Mouse (Mus musculus) cerebellum, adult 18-20 months (tissue): Measurements from ENCODE around the gene Mapre1.

Experiments
- DNase-seq, 2 experiments: peaks; one replicate each; pipeline ENCODE4 v3.0.0; 2021

Mapre1 gene

DNA sequence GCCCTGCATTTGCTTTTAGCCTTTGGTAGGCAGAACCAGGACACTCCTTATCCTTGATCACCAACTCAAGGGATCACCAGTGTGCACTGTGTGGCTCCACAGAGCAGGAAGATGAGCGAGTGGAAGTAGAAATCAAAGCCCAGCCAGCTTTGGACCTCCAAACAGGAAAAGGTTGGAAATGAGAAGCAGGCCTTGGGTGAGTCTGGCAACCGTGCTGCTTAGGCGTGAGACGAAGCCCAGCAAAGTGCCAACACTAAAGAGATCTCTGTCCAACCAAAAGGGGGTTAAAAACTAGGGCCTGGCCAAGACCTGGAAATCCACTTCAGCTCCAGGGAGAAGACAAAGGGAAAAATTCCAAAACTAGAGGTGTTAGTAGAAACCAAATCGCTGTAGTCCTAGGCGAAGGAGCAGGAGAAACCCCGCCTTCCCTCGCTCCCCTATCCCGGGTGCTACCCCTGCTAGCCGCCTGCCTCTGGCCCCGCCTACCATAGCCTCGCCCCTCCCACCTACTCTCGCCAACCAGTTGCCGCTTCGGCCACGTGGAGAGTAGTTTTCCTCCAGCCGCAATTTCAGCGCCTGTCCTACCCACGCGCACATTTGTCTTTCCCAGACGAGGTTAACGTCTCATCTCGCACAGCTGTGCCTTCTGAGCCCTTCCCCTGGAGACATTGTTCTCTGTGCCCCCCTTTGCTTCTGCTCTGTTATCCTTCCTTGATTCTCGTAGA is 37.7 kb downstream of the Mapre1 start:
- peak; percentile 32 to 48 for DNase-seq

DNA sequence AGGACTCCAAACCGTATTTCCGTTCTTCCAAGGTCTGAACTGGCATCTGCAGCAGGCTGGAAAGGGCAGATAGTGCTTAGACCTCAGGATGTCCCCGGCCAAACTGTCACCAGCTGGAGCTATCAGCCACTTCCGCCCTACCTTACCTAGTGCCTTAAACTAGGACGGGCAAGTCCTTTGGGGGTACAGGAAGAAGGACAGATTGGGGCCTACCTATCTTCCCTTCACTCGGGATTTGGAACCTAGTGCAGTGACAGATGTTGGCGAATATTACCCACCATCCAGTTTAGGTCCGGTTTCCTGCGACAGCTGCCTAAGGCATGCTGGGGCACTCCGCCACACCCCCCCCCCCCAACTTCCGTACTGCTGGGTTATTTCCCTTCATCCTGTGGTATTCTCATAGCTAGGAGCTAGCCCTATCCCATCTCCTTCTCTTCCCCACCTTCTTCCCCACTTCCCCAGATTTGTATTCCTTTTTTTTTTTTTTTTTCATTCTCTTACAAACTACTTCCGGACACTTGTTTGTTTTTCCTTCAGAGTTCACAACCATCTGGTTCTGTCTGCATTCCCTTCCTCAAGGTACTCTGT is 38.4 kb downstream of the Mapre1 start, which contains the start of gene Efcab8:
TSS of gene Efcab8 (plus strand) at position 538 of the 588 bp plus-strand sequence.
- DNase-seq, result no peak

DNA sequence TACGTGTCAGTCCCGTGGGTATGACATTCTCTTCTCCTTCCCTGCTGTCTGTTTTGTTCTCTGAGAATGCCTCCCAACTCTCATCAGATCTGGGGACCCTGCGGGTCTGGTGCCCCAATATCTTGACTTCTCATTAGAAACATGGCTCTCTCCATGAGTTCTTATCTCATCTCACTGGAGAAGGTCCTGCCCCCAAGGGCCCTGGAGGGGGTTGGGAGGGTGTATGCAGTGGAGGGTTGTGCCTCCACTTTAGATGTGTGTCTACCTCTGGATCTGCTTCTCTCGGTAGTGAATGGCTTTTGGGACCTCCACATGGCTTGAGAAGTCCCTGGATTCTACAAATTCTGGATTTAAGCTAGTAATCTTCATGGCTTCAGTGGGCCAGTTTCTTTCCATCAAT is 40.1 kb downstream of the Mapre1 start:
- DNase-seq, result no peak

DNA sequence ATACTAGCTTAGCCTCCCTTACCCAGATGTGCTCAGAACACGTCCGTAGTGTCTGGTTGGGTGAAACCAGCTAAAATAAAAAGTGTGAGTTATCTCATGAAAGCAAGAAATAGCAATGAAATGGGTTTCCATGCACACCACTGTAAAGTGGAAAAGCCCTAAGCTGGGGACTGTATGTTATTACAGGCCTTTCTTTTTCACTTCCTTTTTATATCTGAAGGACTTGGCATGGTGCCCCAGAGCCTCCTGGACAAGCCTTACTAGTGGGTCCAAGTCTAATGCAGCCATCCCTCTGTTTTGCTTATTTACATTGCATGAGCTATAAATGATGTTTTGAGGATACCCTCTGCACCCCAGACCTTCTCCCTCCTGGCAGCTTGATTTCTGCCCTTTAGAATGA is 43.6 kb downstream of the Mapre1 start:
- DNase-seq, result no peak

DNA sequence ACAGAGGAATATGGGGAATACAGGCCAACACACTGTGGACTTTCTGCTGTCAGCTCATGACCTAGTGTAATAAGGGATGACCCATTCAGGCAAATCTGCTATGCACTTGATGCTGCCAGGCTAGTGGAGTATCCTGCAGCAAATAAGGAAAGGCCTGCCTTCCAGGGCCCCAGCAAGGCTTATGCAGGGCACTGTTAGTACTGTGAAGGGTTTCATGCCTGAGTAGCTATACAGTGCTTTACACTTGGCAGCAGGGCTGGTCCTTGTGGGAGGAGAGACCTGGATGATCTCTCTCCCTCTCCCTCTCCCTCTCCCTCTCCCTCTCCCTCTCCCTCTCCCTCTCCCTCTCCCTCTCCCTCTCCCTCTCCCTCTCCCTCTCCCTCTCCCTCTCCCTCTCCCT is 52.3 kb downstream of the Mapre1 start:
- DNase-seq, result no peak

DNA sequence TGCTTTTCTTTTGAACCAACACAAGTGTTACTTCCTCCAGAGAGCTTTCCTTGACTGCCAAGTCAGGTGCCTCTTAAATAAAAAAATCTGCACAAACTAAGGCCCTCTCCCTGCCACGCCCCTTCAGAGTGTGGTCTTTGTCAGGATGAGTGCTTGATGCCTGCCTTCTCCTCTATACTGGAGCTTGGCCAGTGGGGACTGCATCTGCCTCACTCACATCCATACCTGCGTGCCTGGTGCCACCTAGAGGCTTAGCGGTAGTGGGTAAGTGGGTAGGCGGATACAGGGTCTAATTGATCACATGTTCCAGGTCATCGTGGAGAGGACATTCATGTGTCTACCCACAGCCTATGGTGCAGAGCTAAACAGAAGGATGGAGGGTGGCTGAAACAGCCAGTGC is 54.0 kb downstream of the Mapre1 start:
- no peak for DNase-seq

DNA sequence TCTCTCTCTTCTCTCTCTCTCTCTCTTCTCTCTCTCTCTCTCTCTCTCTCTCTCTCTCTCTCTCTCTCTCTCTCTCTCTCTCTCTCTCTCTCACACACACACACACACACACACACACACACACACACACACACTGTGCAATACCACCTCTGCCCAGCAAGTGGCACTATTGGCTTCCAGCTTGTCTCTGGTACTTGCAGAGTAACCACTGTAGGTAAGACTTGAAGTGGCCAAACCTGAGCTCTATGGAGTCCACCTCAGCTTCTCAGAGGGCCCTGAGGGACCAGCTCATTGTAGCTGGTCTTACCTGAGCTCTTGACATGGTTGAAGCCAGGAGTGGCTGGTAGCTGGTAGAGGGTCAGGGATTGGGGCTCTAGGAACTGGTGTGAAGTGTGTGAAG is 66.4 kb downstream of the Mapre1 start:
- peak; percentile 75 to 85 for DNase-seq

DNA sequence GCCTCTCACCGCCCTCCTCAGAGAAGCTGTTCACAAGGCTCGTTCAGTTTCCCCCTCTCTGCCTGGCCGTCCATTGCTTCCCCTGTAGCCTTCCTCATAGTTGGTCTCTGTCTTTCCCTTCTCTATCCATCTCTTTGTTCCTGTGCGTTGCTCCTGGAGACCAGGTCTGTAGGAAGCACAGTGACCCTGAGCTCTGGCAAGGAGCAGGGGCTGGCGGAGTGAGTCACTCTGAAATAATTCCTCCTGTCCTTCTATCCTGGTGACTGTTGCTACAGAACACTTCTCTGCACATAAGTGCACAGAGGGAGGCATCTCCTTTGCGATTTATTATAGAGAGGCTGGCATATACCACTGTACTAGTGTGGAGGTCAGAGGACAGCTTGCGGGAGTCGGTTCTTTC is 67.1 kb downstream of the Mapre1 start:
- DNase-seq, result no peak

DNA sequence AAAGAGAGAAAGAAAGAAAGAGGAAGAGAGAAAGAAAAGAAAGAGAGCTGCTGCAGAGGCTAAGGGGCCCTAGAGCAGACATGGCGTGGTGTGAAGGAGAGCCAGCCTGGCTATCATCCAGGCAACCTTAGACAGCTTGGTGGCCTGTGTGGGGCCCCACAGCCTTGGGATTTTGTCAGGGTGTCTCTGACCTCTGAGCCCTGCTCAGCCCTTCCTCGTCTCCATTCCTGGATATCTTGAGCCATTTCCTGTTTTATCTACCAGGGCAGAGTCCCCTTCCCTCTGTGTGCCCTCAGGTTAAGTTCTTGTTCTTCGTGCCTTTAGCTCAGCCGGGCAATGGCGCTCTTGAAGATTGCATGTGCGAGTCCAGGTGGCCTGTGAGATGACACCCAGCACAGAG is 67.8 kb downstream of the Mapre1 start:
- DNase-seq, result no peak

DNA sequence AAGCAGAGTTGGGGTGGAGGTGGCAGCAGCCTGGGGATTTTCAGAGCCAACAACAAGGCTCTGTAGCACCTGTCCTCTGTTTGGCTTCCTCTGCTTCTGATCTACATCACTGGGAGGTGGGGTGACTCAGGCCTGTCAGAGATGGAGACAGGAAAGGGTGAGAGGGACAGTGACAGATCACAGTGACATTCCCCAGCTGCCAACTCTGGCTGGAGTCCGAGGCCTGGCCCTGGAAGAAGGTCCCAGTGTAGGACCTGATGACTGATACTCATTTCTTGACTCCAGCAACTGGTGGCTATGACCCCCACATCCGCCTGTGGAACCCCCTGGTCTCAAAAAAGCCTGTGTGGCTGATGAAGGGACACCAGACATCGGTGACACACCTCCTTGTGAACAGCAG is 68.8 kb downstream of the Mapre1 start:
- DNase-seq, result peak in 1 of 2 experiments; percentile 46

DNA sequence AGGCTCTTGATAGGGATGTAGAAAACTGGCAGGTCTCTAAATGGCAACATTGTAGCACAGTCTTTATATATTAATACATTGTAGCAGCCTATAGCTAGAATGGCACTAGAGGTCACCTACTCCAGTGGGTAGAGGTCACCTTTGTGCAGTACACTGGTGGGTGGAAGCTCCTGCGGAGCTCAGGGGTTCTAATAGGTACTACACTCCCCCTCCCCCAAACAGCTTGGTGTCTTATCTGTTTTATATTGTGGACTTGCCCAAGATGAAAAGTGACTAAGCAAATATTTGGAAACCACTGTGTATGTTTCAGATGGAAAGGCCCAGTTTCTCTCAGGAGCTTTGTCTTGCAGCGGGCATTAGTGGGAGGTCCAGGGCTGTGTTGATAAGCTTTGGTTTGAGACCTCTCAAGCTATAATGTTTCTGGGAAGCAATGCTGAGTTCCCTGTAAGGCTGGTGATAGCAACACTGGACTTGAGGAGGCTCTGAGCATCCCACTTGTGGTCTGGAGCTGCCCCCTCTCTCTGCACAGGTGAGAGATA is 81.0 kb downstream of the Mapre1 start:
- no peak for DNase-seq
